Mouse (Mus musculus) retina, postnatal 7 days (tissue): ENCODE results near the gene Mgat4d.
"Not testable (repeated sequence)": the region's sequence is repeated elsewhere in the genome, so short reads cannot be mapped to it uniquely, and the experiment has no call there.

Experiments
- DNase-seq: peaks from one replicate; pipeline ENCODE4 v3.0.0-alpha.2; 2012; ENCODE audit warnings: low read depth, low spot score

Mgat4d gene

GRCm38 (mm10) chr8:83390006-83390701 lies 41.9 kb downstream of the Mgat4d start:
- DNase-seq = no peak

GRCm38 (mm10) chr8:83392521-83392920 lies 44.2 kb downstream of the Mgat4d start:
- no peak for DNase-seq

- DNase-seq = no peak
These were observed 46.1 kb downstream of the Mgat4d start for GRCm38 (mm10) chr8:83394325-83394724.

GRCm38 (mm10) chr8:83396680-83397079 lies 48.4 kb downstream of the Mgat4d start:
- DNase-seq = no peak

- no peak for DNase-seq
These were observed 49.5 kb downstream of the Mgat4d start for GRCm38 (mm10) chr8:83397726-83398125.

GRCm38 (mm10) chr8:83405548-83405947 lies 57.3 kb downstream of the Mgat4d start:
- DNase-seq = no peak

- DNase-seq = peak; percentile 6
These were observed 58.6 kb downstream of the Mgat4d start for GRCm38 (mm10) chr8:83406836-83407235.

GRCm38 (mm10) chr8:83408496-83408895 lies 60.2 kb downstream of the Mgat4d start:
- DNase-seq = no peak

GRCm38 (mm10) chr8:83416878-83417277 lies 68.6 kb downstream of the Mgat4d start:
- DNase-seq = no peak

GRCm38 (mm10) chr8:83417970-83418369 lies 69.7 kb downstream of the Mgat4d start:
- DNase-seq = no peak

- DNase-seq = no peak
These were observed 70.7 kb downstream of the Mgat4d start for GRCm38 (mm10) chr8:83418805-83419516.

GRCm38 (mm10) chr8:83421354-83421753 lies 73.1 kb downstream of the Mgat4d start:
- no peak for DNase-seq

GRCm38 (mm10) chr8:83423032-83423825 lies 75.0 kb downstream of the Mgat4d start:
- DNase-seq = no peak

- no peak for DNase-seq
These were observed 76.9 kb downstream of the Mgat4d start for GRCm38 (mm10) chr8:83425202-83425601.

- DNase-seq = no peak
These were observed 78.0 kb downstream of the Mgat4d start for GRCm38 (mm10) chr8:83426104-83426759.

GRCm38 (mm10) chr8:83426949-83427348 lies 78.7 kb downstream of the Mgat4d start:
- no peak for DNase-seq

GRCm38 (mm10) chr8:83428621-83429020 lies 80.3 kb downstream of the Mgat4d start:
- not testable (repeated sequence) for DNase-seq

GRCm38 (mm10) chr8:83429071-83429524 lies 80.8 kb downstream of the Mgat4d start:
- no peak for DNase-seq
